ENCODE assay signal across 8 mouse cellular contexts in the genomic region with DNA sequence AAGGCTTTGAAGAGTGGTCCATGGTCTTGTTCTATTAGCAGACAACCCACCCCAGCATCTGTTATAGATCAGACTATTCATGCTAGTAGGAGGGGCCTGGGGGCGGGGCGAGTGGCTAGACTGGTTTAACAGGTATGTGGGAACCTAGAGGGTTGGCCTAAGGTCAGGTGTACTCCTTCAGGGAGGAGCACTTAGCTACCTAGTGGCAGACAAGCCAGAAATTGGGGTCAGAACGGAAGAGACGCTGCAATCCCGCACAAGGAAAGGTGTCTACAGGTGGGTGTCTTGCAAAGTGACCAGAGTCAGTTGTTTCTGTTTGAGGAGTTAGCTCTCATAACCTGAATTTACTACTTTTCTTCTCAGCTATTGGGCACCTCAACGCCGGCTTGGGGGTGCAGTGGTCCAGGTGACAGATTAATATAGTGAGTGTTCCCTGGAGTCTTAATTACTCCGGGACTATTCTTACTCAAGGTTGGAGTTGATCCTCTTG. TPM values are rescaled to one million over a fixed set of nuclear protein-coding genes. Genes with fewer than 3 reads are reported as not detected.
A peak's percentile ranks its signal among the peaks of the same experiment; 100 is the strongest.
DNase-seq lines count a peak whose midpoint lies in the region; ATAC-seq and TF ChIP-seq lines count a peak whose summit lies in the region.

Rnf225 (plus strand) TSS at position 226 of the 490 bp plus-strand sequence.

- 29% methylated on average over 8 of the region's 8 CpGs for WGBS in hindbrain, embryonic 15.5 days
- WGBS in liver, adult 2 months: 58% methylated on average over 8 of the region's 8 CpGs

- peak within 1 kb of the TSS; percentile 31 for H3K9ac ChIP-seq in hindbrain, embryonic 15.5 days
- peak within 1 kb of the TSS; percentile 53 for H3K9ac ChIP-seq in liver, adult 2 months (ENCODE audit: low read depth, low read length)

- H3K36me3 ChIP-seq in hindbrain, embryonic 15.5 days: peaks cover 37% of the 10 kb centered on the region
- H3K36me3 ChIP-seq in liver, adult 2 months (ENCODE audit: control insufficient read depth, insufficient read depth, low read length): peaks cover 31% of the 10 kb centered on the region

- H3K79me2 ChIP-seq in liver, adult 2 months (ENCODE audit: control insufficient read depth, insufficient read depth, low read length): peaks cover 5% of the 10 kb centered on the region; the same call in 1 of the 2 replicates

- peaks cover 21% of the 10 kb centered on the region for H3K27me3 ChIP-seq in hindbrain, embryonic 15.5 days
- H3K27me3 ChIP-seq in liver, adult 2 months (ENCODE audit: control insufficient read depth, insufficient read depth, low read length): no peaks in the 10 kb centered on the region

- H3K9me3 ChIP-seq in hindbrain, embryonic 15.5 days: no peaks in the 10 kb centered on the region

- H3K4me3 ChIP-seq in brown adipose tissue, adult 24 weeks (ENCODE audit: insufficient read depth, low read depth, low read length): peak within 1 kb of the TSS; percentile 30; the same call in 1 of the 2 replicates
- peak within 1 kb of the TSS; percentile 27 for H3K4me3 ChIP-seq in hindbrain, embryonic 15.5 days
- peak within 1 kb of the TSS; percentile 1; the same call in 1 of the 2 replicates for H3K4me3 ChIP-seq in liver, adult 2 months (ENCODE audit: insufficient read depth, low read depth, low read length)

- H3K4me1 ChIP-seq in brown adipose tissue, adult 24 weeks (ENCODE audit: control insufficient read depth, insufficient read depth, insufficient read length, low read length): peaks cover 6% of the 10 kb centered on the region
- peaks cover 17% of the 10 kb centered on the region for H3K4me1 ChIP-seq in hindbrain, embryonic 15.5 days (replicated peaks)
- peaks cover 23% of the 10 kb centered on the region for H3K4me1 ChIP-seq in liver, adult 2 months (ENCODE audit: control insufficient read depth, insufficient read depth, low read length)

- TF ChIP-seq POLR2A in liver, adult 2 months (IDR thresholded peaks at IDR 0.05; ENCODE audit: extremely low read depth, insufficient read depth, low read length): no peak

- peak within 1 kb of the TSS; percentile 57 for H3K4me2 ChIP-seq in hindbrain, embryonic 15.5 days

- no peak for TF ChIP-seq CTCF in liver, adult 2 months (IDR thresholded peaks at IDR 0.05; ENCODE audit: low read depth, low read length)

- DNase-seq in ES-CJ7 (ENCODE audit: low read depth, low spot score): peak; percentile 71
- no peak for DNase-seq in liver, adult 2 months (ENCODE audit: extremely low read depth, low read depth, low spot score)
- peak; percentile 45 for DNase-seq in neural tube, embryonic 10.5 days (ENCODE audit: extremely low spot score, low spot score)
- no peak for DNase-seq in frontal cortex, postnatal 10 days (ENCODE audit: low spot score in 2 of 2)
- DNase-seq in left cerebral cortex, adult 8-10 months (ENCODE audit: low spot score in 2 of 2): no peak

- no peak for ATAC-seq in hindbrain, embryonic 15.5 days (ENCODE audit: low FRiP score, low read depth)
- no peak for ATAC-seq in inflammation-experienced regulatory T-cells, adult 6 months

- no peak within 1 kb of the TSS for H3K27ac ChIP-seq in brown adipose tissue, adult 24 weeks (replicated peaks; ENCODE audit: low read depth, low read length)
- no peak within 1 kb of the TSS for H3K27ac ChIP-seq in hindbrain, embryonic 15.5 days (replicated peaks)
- H3K27ac ChIP-seq in liver, adult 2 months (replicated peaks; ENCODE audit: insufficient read depth, low read depth, low read length): no peak within 1 kb of the TSS

RNA-seq across cellular contexts. Expression of gene Rnf225, which starts in this region (rescaled TPM):
- not detected in 2 replicates for polyA plus RNA-seq in brown adipose tissue, adult 24 weeks (2012; ENCODE audit: insufficient read depth, insufficient read length, missing spikeins)
- polyA plus RNA-seq in hindbrain, embryonic 15.5 days (2015; fragmentation: Nextera tagmentation; extraction: Ambion mirVana): 1.1 and 1.3 TPM in 2 replicates
- 0.09 and 0.47 TPM in 2 replicates for total RNA-seq in liver, adult 2 months (2014; rRNA removed)
- 0.45 and 0.65 TPM in 2 replicates for polyA plus RNA-seq in liver, adult 2 months (2012; rRNA removed)
- under 1 TPM in 2 of 3 experiments, not detected in 1; 0.11 to 0.28 TPM for polyA plus RNA-seq in inflammation-experienced regulatory T-cells, adult 6 months (2017; shearing (Covaris generic))
- total RNA-seq in left cerebral cortex, adult 8-10 months (2022): 1 to 10 TPM in 3 of 4 experiments, under 1 TPM in 1; 0.98 to 1.5 (median 1.2) TPM

Comparison
In these comparisons a context has a peak if more than half of its experiments do, and no peak if none do; other contexts are left out.
1. DNase-seq: peak in ES-CJ7 (single experiment) and neural tube, embryonic 10.5 days (single experiment); none in liver, adult 2 months (single experiment), frontal cortex, postnatal 10 days (0 of 2) and left cerebral cortex, adult 8-10 months (0 of 2).
2. Peak in every context shown above with its lines, with median percentiles within 50 percentile points of each other: H3K4me3 ChIP-seq.